Mouse (Mus musculus) midbrain, embryonic 13.5 days (tissue): ENCODE results near the gene Rsph14. TPM values are rescaled to one million over a fixed set of nuclear protein-coding genes. Genes with fewer than 3 reads are reported as not detected.
"Not testable (repeated sequence)": the region's sequence is repeated elsewhere in the genome, so short reads cannot be mapped to it uniquely, and the experiment has no call there.

Experiments
- ATAC-seq: fragments of 200-750 bp; cut with Nextera tagmentation; 2 replicates; pipeline ENCODE4 v1.8.0; 2017; ENCODE audit warnings: mild to moderate bottlenecking, moderate TSS enrichment, moderate library complexity
- H3K27ac ChIP-seq: fragments of 300-500 bp; sonication (generic); 2 replicates; pipeline ENCODE4 v1.5.1; 2015; ENCODE audit warnings: inconsistent platforms, mild to moderate bottlenecking, moderate library complexity
- H3K27me3 ChIP-seq: fragments of 300-500 bp; sonication (generic); 2 replicates; pipeline ENCODE4 v1.6.1; 2015; ENCODE audit warnings: mild to moderate bottlenecking, inconsistent platforms
- H3K36me3 ChIP-seq: fragments of 300-500 bp; sonication (generic); 2 replicates; pipeline ENCODE4 v1.6.1; 2015; ENCODE audit warnings: mild to moderate bottlenecking, inconsistent platforms
- H3K4me1 ChIP-seq: fragments of 300-500 bp; sonication (generic); replicated peaks from 2 replicates; pipeline ENCODE4 v1.6.1; 2015; ENCODE audit warnings: inconsistent platforms
- H3K4me2 ChIP-seq: fragments of 300-500 bp; sonication (generic); replicated peaks from 2 replicates; pipeline ENCODE4 v1.6.1; 2015; ENCODE audit warnings: moderate library complexity, mild to moderate bottlenecking, inconsistent platforms
- H3K4me3 ChIP-seq: fragments of 300-500 bp; sonication (generic); replicated peaks from 2 replicates; pipeline ENCODE4 v1.5.1; 2015; ENCODE audit warnings: mild to moderate bottlenecking, inconsistent platforms
- H3K9ac ChIP-seq: fragments of 300-500 bp; sonication (generic); replicated peaks from 2 replicates; pipeline ENCODE4 v1.6.1; 2015; ENCODE audit warnings: mild to moderate bottlenecking, inconsistent platforms
- H3K9me3 ChIP-seq: fragments of 300-500 bp; sonication (generic); 2 replicates; pipeline ENCODE4 v1.6.1; 2016; ENCODE audit warnings: mild to moderate bottlenecking, inconsistent platforms
- WGBS: fragments of 180-500 bp; shearing (Covaris S2); methylation state at CpG from one replicate; pipeline ENCODE4 v1.1.7; 2015; 5-methylcytosine and 5-hydroxymethylcytosine counted together
- polyA plus RNA-seq: library from polyadenylated mRNA; unstranded; fragments of >200 nt; fragmentation: Nextera tagmentation; extraction: Ambion mirVana; gene quantifications from 2 replicates; pipeline ENCODE4 v1.2.1, GENCODE M21; 2015

The Rsph14 gene
- polyA plus RNA-seq, 1 experiment from 2014 or later, result 0.63 TPM

DNA sequence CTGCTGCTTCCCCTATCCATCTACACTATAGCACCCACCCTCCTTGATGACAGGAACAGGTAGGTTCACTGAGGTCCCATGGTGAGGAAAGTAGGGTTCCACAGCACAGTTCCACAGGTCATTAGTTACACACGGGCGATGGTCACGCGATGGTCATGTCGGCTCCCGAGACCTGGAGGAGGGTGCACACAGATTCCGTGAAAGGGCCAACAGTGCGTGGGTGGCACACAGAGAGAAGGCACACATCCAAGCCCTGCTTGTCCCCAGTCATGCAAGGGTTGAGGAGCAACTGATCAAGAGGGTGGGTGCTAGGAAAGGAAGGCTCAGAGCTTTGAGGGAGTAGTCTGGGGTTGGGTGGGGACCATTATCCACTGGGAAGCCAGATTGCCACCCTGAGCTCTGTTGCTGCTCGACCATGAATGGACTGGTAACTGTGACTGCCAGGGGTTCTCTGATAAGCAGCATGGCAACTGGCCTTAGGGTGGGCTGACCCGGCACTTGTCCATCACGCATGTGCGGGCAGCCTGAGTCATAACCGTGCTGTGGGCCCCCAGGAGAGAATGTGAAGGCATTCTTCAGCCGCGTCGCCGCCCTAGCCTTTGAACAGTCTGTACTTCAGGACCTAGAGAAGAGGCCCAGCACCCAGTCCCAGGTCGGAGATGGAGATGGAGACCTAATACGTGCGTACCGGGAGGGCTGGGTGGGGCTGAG lies 19.1 kb upstream of the Rsph14 start:
- H3K27ac ChIP-seq, result no peak overlapping the region
- no peaks in the 10 kb centered on the region for H3K9me3 ChIP-seq
- no peaks in the 10 kb centered on the region; the same call in none of the 2 replicates for H3K36me3 ChIP-seq
- no peaks in the 10 kb centered on the region for H3K27me3 ChIP-seq
- no peak overlapping the region for H3K4me2 ChIP-seq
- no peak for ATAC-seq
- no peak overlapping the region for H3K9ac ChIP-seq
- H3K4me3 ChIP-seq, result no peak overlapping the region
- H3K4me1 ChIP-seq, result peaks cover 11% of the 10 kb centered on the region
- 94% methylated on average over 21 of the region's 21 CpGs for WGBS

- H3K27ac ChIP-seq, result no peak overlapping the region
- peaks cover 7% of the 10 kb centered on the region for H3K36me3 ChIP-seq
- WGBS, result 90% methylated on average over 7 of the region's 7 CpGs
- H3K9ac ChIP-seq, result no peak overlapping the region
- H3K27me3 ChIP-seq, result no peaks in the 10 kb centered on the region
- H3K9me3 ChIP-seq, result no peaks in the 10 kb centered on the region
- peaks cover 7% of the 10 kb centered on the region; the same call in 1 of the 2 replicates for H3K4me1 ChIP-seq
- H3K4me3 ChIP-seq, result no peak overlapping the region
- no peak for ATAC-seq
- H3K4me2 ChIP-seq, result no peak overlapping the region
Measured at GRCm38 (mm10) chr10:75048711-75049110, 16.3 kb upstream of the Rsph14 start.

DNA sequence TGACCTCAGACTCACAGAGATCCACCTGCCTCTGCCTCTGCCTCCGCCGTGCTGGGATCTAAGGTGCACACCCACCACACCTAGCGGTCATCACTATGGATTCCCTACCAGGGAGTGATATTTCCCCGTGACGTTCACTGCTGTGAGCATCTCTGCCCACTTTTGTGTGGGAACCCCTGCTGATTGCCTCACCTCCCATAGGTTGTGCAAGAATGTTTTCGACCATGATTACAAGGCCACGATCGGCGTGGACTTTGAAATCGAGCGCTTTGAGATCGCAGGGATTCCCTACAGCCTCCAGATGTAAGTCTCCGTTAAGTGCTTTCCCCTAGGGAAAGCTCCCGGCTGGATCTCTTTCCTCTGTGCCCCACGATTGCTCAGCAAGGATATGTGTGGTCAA lies 13.4 kb upstream of the Rsph14 start:
- H3K9me3 ChIP-seq, result no peaks in the 10 kb centered on the region
- no peaks in the 10 kb centered on the region for H3K27me3 ChIP-seq
- no peak overlapping the region for H3K4me3 ChIP-seq
- H3K4me2 ChIP-seq, result no peak overlapping the region
- WGBS, result 91% methylated on average over 15 of the region's 15 CpGs
- H3K27ac ChIP-seq, result no peak overlapping the region
- H3K36me3 ChIP-seq, result peaks cover 7% of the 10 kb centered on the region
- H3K4me1 ChIP-seq, result peaks cover 16% of the 10 kb centered on the region
- H3K9ac ChIP-seq, result no peak overlapping the region
- no peak for ATAC-seq

GRCm38 (mm10) chr10:75044459-75044858 lies 12.1 kb upstream of the Rsph14 start:
- no peaks in the 10 kb centered on the region for H3K27me3 ChIP-seq
- H3K27ac ChIP-seq, result no peak overlapping the region
- H3K4me2 ChIP-seq, result no peak overlapping the region
- H3K9ac ChIP-seq, result no peak overlapping the region
- H3K4me1 ChIP-seq, result peaks cover 18% of the 10 kb centered on the region
- 0 out of 2 replicates have a peak, but pooled peaks have one; percentile 19 for ATAC-seq
- H3K9me3 ChIP-seq, result no peaks in the 10 kb centered on the region
- H3K4me3 ChIP-seq, result no peak overlapping the region
- WGBS, result 61% methylated on average over 7 of the region's 7 CpGs
- H3K36me3 ChIP-seq, result peaks cover 7% of the 10 kb centered on the region; the same call in 1 of the 2 replicates

DNA sequence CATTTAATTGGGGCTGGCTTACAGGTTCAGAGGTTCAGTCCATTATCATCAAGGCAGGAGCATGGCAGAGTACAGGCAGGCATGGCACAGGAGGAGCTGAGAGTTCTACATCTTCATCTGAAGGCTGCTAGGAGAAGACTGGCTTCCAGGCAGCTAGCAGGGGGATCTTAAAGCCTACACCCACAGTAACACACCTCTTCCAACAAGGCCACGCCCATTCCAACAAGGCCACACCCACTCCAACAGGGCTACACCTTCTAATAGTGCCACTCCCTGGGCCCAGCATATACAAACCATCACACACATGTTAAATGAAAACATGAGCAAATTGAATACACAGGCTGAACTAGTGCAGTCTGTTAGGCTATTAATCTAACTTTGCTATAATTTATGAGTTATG lies 9.7 kb upstream of the Rsph14 start:
- not testable (repeated sequence) for H3K9me3 ChIP-seq, ATAC-seq, H3K27me3 ChIP-seq, H3K36me3 ChIP-seq, H3K4me3 ChIP-seq, H3K27ac ChIP-seq, H3K9ac ChIP-seq, H3K4me2 ChIP-seq
- H3K4me1 ChIP-seq, result peaks cover 33% of the 10 kb centered on the region
- WGBS, result 16% methylated on average over 1 of the region's 1 CpGs

GRCm38 (mm10) chr10:75036883-75037379 lies 4.5 kb upstream of the Rsph14 start, which contains the start of gene Rab36:
TSS of gene Rab36 (plus strand) at chr10:75037058.
- Histone ChIP-seq H3K4me1 (peaks cover 49% of the 10 kb centered on the region), H3K9ac (peak within 1 kb of the TSS; percentile 70), H3K36me3 (no peaks in the 10 kb centered on the region), H3K4me3 (peak within 1 kb of the TSS; percentile 45), H3K27me3 (peaks cover 3% of the 10 kb centered on the region; the same call in 1 of the 2 replicates), H3K9me3 (no peaks in the 10 kb centered on the region), H3K27ac (peak within 1 kb of the TSS; percentile 93), H3K4me2 (peak within 1 kb of the TSS; percentile 71)
- WGBS, result under 1% methylated on average over 36 of the region's 36 CpGs
- peak; percentile 94 for ATAC-seq

- H3K9ac ChIP-seq, result no peak overlapping the region
- 79% methylated on average over 5 of the region's 5 CpGs for WGBS
- no peak for ATAC-seq
- peaks cover 38% of the 10 kb centered on the region for H3K4me1 ChIP-seq
- H3K27ac ChIP-seq, result no peak overlapping the region
- no peaks in the 10 kb centered on the region for H3K36me3 ChIP-seq
- H3K9me3 ChIP-seq, result no peaks in the 10 kb centered on the region
- no peak overlapping the region for H3K4me3 ChIP-seq
- H3K4me2 ChIP-seq, result no peak overlapping the region
- H3K27me3 ChIP-seq, result no peaks in the 10 kb centered on the region
Measured at GRCm38 (mm10) chr10:75031345-75032114, 856 bp downstream of the Rsph14 start.

DNA sequence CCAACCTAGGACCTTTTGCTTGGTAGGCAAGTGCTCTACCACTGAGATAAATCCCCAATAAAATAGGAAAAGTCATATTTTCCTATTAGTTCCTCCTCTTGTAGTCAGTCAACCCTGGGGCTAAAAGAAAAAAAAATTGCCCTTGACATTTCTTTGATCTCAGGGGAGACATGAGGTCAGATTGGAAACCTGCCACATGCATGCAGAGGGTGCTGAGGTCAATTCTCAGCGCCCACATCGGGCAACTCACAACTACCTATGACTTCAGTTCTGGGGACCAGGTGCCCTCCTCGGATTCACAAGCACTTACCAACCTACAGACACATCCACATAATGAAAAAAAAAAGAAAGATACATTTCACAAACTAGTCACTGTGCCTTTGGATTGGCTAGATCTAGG lies 2.2 kb downstream of the Rsph14 start:
- peaks cover 26% of the 10 kb centered on the region for H3K4me1 ChIP-seq
- H3K9ac ChIP-seq, result no peak overlapping the region
- H3K4me2 ChIP-seq, result no peak overlapping the region
- H3K36me3 ChIP-seq, result no peaks in the 10 kb centered on the region
- H3K9me3 ChIP-seq, result no peaks in the 10 kb centered on the region
- ATAC-seq, result no peak
- no peak overlapping the region for H3K4me3 ChIP-seq
- WGBS, result 77% methylated on average over 3 of the region's 3 CpGs
- no peak overlapping the region for H3K27ac ChIP-seq
- H3K27me3 ChIP-seq, result no peaks in the 10 kb centered on the region

DNA sequence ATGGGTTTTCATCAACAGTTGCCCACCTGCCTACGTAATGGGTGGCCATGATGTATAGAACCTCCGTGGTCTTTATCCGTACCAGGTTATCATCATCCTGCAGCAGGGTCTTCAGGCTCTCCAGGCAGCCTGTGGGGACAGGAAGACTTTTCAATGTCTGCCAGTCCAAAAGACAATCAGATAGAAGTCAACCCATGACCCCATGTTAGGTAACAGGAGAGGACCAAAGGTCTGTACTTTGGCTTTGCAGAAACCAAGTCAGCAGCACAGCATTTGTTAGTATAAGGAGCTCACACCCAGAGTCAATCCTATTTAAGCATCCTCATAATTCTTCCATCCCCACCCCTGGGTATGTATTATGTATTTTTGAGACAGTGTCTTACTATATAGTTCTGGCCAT lies 2.7 kb downstream of the Rsph14 start:
- peaks cover 26% of the 10 kb centered on the region for H3K4me1 ChIP-seq
- no peaks in the 10 kb centered on the region for H3K36me3 ChIP-seq
- H3K4me2 ChIP-seq, result no peak overlapping the region
- WGBS, result 96% methylated on average over 3 of the region's 3 CpGs
- H3K9ac ChIP-seq, result no peak overlapping the region
- no peak overlapping the region for H3K27ac ChIP-seq
- no peaks in the 10 kb centered on the region for H3K27me3 ChIP-seq
- ATAC-seq, result no peak
- H3K9me3 ChIP-seq, result no peaks in the 10 kb centered on the region
- no peak overlapping the region for H3K4me3 ChIP-seq

DNA sequence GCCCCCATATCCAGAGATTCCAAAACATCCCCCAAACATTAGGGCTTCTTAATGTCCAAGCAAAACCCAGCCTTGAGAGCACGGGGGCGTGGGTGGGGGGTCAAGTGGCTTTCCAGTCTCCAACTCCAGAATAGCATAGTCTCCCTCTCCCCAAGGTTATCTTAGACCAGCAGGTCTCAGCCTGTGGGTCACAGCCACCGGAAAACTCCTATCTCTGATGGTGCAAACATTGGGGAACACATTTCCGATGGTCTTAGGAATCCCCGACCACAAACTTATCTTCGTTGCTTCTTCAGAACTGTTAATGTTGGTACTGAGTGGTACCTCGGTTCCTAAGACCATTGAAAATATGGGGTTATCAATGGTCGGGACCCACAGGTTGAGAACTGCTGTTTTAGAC lies 3.6 kb downstream of the Rsph14 start:
- ATAC-seq, result no peak
- H3K27ac ChIP-seq, result no peak overlapping the region
- H3K4me3 ChIP-seq, result no peak overlapping the region
- H3K9ac ChIP-seq, result no peak overlapping the region
- peaks cover 26% of the 10 kb centered on the region for H3K4me1 ChIP-seq
- no peak overlapping the region for H3K4me2 ChIP-seq
- WGBS, result 90% methylated on average over 8 of the region's 8 CpGs
- no peaks in the 10 kb centered on the region for H3K9me3 ChIP-seq
- H3K27me3 ChIP-seq, result no peaks in the 10 kb centered on the region
- H3K36me3 ChIP-seq, result no peaks in the 10 kb centered on the region

GRCm38 (mm10) chr10:75026491-75026890 lies 5.9 kb downstream of the Rsph14 start:
- no peaks in the 10 kb centered on the region for H3K9me3 ChIP-seq
- H3K36me3 ChIP-seq, result no peaks in the 10 kb centered on the region
- H3K4me2 ChIP-seq, result no peak overlapping the region
- H3K27ac ChIP-seq, result no peak overlapping the region
- H3K4me1 ChIP-seq, result peaks cover 5% of the 10 kb centered on the region
- WGBS, result 51% methylated on average over 8 of the region's 8 CpGs
- H3K4me3 ChIP-seq, result no peak overlapping the region
- H3K27me3 ChIP-seq, result 0 out of 2 replicates have a peak, but pooled peaks cover 3% of the 10 kb centered on the region
- ATAC-seq, result 0 out of 2 replicates have a peak, but pooled peaks have one; percentile 34
- H3K9ac ChIP-seq, result no peak overlapping the region

DNA sequence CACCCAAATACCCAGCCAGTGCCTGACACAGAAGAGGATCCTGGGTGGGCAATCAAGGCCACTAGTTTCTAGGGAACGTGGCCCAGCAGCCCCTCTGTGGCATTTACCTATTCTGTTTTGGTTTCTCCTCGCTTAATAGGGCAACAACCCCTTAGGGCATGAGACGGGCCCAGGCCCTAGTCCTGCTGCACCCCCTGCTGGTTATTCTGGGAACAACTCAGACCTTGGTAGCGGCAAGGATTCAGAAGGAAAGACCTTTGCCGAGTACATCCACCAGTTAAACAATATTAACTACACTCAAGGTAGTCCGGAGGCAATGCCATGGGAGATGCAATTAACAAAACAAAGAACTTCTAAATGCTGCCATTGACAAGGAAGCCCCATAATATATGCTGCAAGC lies 11.2 kb downstream of the Rsph14 start:
- H3K4me1 ChIP-seq, result 0 out of 2 replicates have a peak, but pooled peaks cover 3% of the 10 kb centered on the region
- ATAC-seq, result 0 out of 2 replicates have a peak, but pooled peaks have one; percentile 65
- H3K9ac ChIP-seq, result no peak overlapping the region
- H3K27ac ChIP-seq, result no peak overlapping the region
- WGBS, result 14% methylated on average over 6 of the region's 6 CpGs
- peaks cover 9% of the 10 kb centered on the region; the same call in 1 of the 2 replicates for H3K36me3 ChIP-seq
- no peak overlapping the region for H3K4me2 ChIP-seq
- no peak overlapping the region for H3K4me3 ChIP-seq
- 0 out of 2 replicates have a peak, but pooled peaks cover 3% of the 10 kb centered on the region for H3K27me3 ChIP-seq
- H3K9me3 ChIP-seq, result no peaks in the 10 kb centered on the region
